Mouse (Mus musculus) heart, embryonic 12.5 days (tissue): ENCODE measurements at regions not wholly inside any gene's neighbourhood (a gene's known extent, or its start where the extent isn't known, plus 50 kb on each side); places are given as distances from the start of the nearest gene placed in this dataset.
A peak's percentile ranks its signal among the peaks of the same experiment; 100 is the strongest.

Source experiments
- ATAC-seq: fragments of 200-750 bp; cut with Nextera tagmentation; 2 replicates; pipeline ENCODE4 v1.8.0; 2017; ENCODE audit warnings: moderate TSS enrichment, moderate library complexity; ENCODE audit not compliant: insufficient number of reproducible peaks, low FRiP score
- H3K27ac ChIP-seq: fragments of 300-500 bp; sonication (generic); 2 replicates; pipeline ENCODE4 v1.5.1; 2016; ENCODE audit warnings: mild to moderate bottlenecking, moderate library complexity; ENCODE audit not compliant: poor library complexity, severe bottlenecking
- H3K27me3 ChIP-seq: fragments of 300-500 bp; sonication (generic); replicated peaks from 2 replicates; pipeline ENCODE4 v1.6.1; 2016; ENCODE audit warnings: mild to moderate bottlenecking, moderate library complexity
- H3K36me3 ChIP-seq: fragments of 300-500 bp; sonication (generic); 2 replicates; pipeline ENCODE4 v1.6.1; 2016; ENCODE audit warnings: mild to moderate bottlenecking, moderate library complexity
- H3K4me1 ChIP-seq: fragments of 300-500 bp; sonication (generic); replicated peaks from 2 replicates; pipeline ENCODE4 v1.6.1; 2016; ENCODE audit warnings: mild to moderate bottlenecking
- H3K4me2 ChIP-seq: fragments of 300-500 bp; sonication (generic); 2 replicates; pipeline ENCODE4 v1.6.1; 2016; ENCODE audit warnings: mild to moderate bottlenecking, moderate library complexity
- H3K4me3 ChIP-seq: fragments of 300-500 bp; sonication (generic); 2 replicates; pipeline ENCODE4 v1.5.1; 2016; ENCODE audit warnings: mild to moderate bottlenecking
- H3K9ac ChIP-seq: fragments of 300-500 bp; sonication (generic); 2 replicates; pipeline ENCODE4 v1.6.1; 2016; ENCODE audit warnings: mild to moderate bottlenecking, moderate library complexity
- H3K9me3 ChIP-seq: fragments of 300-500 bp; sonication (generic); replicated peaks from 2 replicates; pipeline ENCODE4 v1.6.1; 2016; ENCODE audit warnings: mild to moderate bottlenecking, moderate library complexity
- WGBS: fragments of 180-500 bp; shearing (Covaris S2); methylation state at CpG from one replicate; pipeline ENCODE4 v1.1.7; 2016; 5-methylcytosine and 5-hydroxymethylcytosine counted together

- Histone ChIP-seq H3K9me3 (no peaks in the 10 kb centered on the region; the same call in 1 of the 2 replicates), H3K4me2 (peak overlapping the region; percentile 19; the same call in 1 of the 2 replicates), H3K4me1 (peaks cover 21% of the 10 kb centered on the region), H3K4me3 (no peak overlapping the region), H3K27ac (no peak overlapping the region), H3K9ac (no peak overlapping the region), H3K27me3 (no peaks in the 10 kb centered on the region), H3K36me3 (no peaks in the 10 kb centered on the region)
- WGBS = 61% methylated on average over 13 of the region's 13 CpGs
- no peak for ATAC-seq
Observed at GRCm38 (mm10) chr11:52579764-52580377, 183.6 kb downstream of the 9530068E07Rik start.

- WGBS = 73% methylated on average over 9 of the region's 9 CpGs
- Histone ChIP-seq H3K27ac (no peak overlapping the region), H3K4me2 (no peak overlapping the region), H3K27me3 (0 out of 2 replicates have a peak, but pooled peaks cover 3% of the 10 kb centered on the region), H3K4me3 (no peak overlapping the region), H3K9me3 (0 out of 2 replicates have a peak, but pooled peaks cover 3% of the 10 kb centered on the region), H3K4me1 (no peaks in the 10 kb centered on the region; the same call in 1 of the 2 replicates), H3K36me3 (no peaks in the 10 kb centered on the region), H3K9ac (no peak overlapping the region)
- no peak for ATAC-seq
Observed at GRCm38 (mm10) chr11:52591596-52592180, 172.7 kb upstream of the Fstl4 start.

- Histone ChIP-seq H3K4me2 (no peak overlapping the region), H3K4me3 (no peak overlapping the region), H3K27me3 (no peaks in the 10 kb centered on the region), H3K36me3 (no peaks in the 10 kb centered on the region), H3K27ac (no peak overlapping the region), H3K9ac (no peak overlapping the region), H3K9me3 (peaks cover 3% of the 10 kb centered on the region; the same call in 1 of the 2 replicates), H3K4me1 (no peaks in the 10 kb centered on the region)
- WGBS = 87% methylated on average over 4 of the region's 4 CpGs
- no peak for ATAC-seq
Observed at GRCm38 (mm10) chr11:52594092-52594491, 170.3 kb upstream of the Fstl4 start.

GRCm38 (mm10) chr11:52601196-52601595 lies 163.2 kb upstream of the Fstl4 start:
- Histone ChIP-seq H3K9me3 (no peaks in the 10 kb centered on the region; the same call in 1 of the 2 replicates), H3K9ac (no peak overlapping the region), H3K27ac (no peak overlapping the region), H3K4me1 (0 out of 2 replicates have a peak, but pooled peaks cover 12% of the 10 kb centered on the region), H3K36me3 (no peaks in the 10 kb centered on the region), H3K4me2 (no peak overlapping the region), H3K4me3 (no peak overlapping the region), H3K27me3 (no peaks in the 10 kb centered on the region)
- ATAC-seq = no peak
- WGBS = 81% methylated on average over 6 of the region's 6 CpGs

GRCm38 (mm10) chr11:52602061-52602561 lies 162.3 kb upstream of the Fstl4 start:
- 60% methylated on average over 15 of the region's 15 CpGs for WGBS
- no peak overlapping the region for H3K4me3 ChIP-seq

GRCm38 (mm10) chr11:52602796-52603195 lies 161.6 kb upstream of the Fstl4 start:
- no peaks in the 10 kb centered on the region for H3K27me3 ChIP-seq
- H3K4me3 ChIP-seq = no peak overlapping the region
- no peak overlapping the region for H3K4me2 ChIP-seq
- no peaks in the 10 kb centered on the region for H3K9me3 ChIP-seq
- H3K36me3 ChIP-seq = no peaks in the 10 kb centered on the region
- ATAC-seq = no peak
- 62% methylated on average over 5 of the region's 5 CpGs for WGBS
- H3K27ac ChIP-seq = no peak overlapping the region
- no peak overlapping the region for H3K9ac ChIP-seq
- H3K4me1 ChIP-seq = 0 out of 2 replicates have a peak, but pooled peaks cover 12% of the 10 kb centered on the region

More at GRCm38 (mm10) chr11:52602061-52602561, 162.3 kb upstream of the Fstl4 start:
- Histone ChIP-seq H3K27ac (no peak overlapping the region), H3K9ac (no peak overlapping the region), H3K36me3 (no peaks in the 10 kb centered on the region), H3K4me2 (no peak overlapping the region), H3K9me3 (no peaks in the 10 kb centered on the region; the same call in 1 of the 2 replicates), H3K27me3 (no peaks in the 10 kb centered on the region), H3K4me1 (0 out of 2 replicates have a peak, but pooled peaks cover 12% of the 10 kb centered on the region)
- ATAC-seq = no peak

GRCm38 (mm10) chr11:52610681-52611165 lies 153.7 kb upstream of the Fstl4 start:
- H3K4me2 ChIP-seq = no peak overlapping the region
- H3K27me3 ChIP-seq = no peaks in the 10 kb centered on the region
- no peaks in the 10 kb centered on the region for H3K36me3 ChIP-seq
- no peak overlapping the region for H3K9ac ChIP-seq
- H3K27ac ChIP-seq = no peak overlapping the region
- H3K4me1 ChIP-seq = no peaks in the 10 kb centered on the region
- 90% methylated on average over 1 of the region's 1 CpGs for WGBS
- peaks cover 12% of the 10 kb centered on the region for H3K9me3 ChIP-seq
- no peak overlapping the region for H3K4me3 ChIP-seq
- ATAC-seq = no peak

GRCm38 (mm10) chr11:52615622-52616021 lies 148.8 kb upstream of the Fstl4 start:
- ATAC-seq = no peak
- H3K4me1 ChIP-seq = no peaks in the 10 kb centered on the region
- 0 out of 2 replicates have a peak, but pooled peaks cover 3% of the 10 kb centered on the region for H3K27me3 ChIP-seq
- no peak overlapping the region for H3K9ac ChIP-seq
- no peak overlapping the region for H3K27ac ChIP-seq
- no peak overlapping the region for H3K4me3 ChIP-seq
- 61% methylated on average over 4 of the region's 4 CpGs for WGBS
- H3K4me2 ChIP-seq = no peak overlapping the region
- H3K36me3 ChIP-seq = no peaks in the 10 kb centered on the region
- H3K9me3 ChIP-seq = 0 out of 2 replicates have a peak, but pooled peaks cover 3% of the 10 kb centered on the region

GRCm38 (mm10) chr11:52618646-52619045 lies 145.8 kb upstream of the Fstl4 start:
- ATAC-seq = no peak
- H3K27ac ChIP-seq = no peak overlapping the region
- no peak overlapping the region for H3K4me2 ChIP-seq
- 60% methylated on average over 9 of the region's 9 CpGs for WGBS
- no peak overlapping the region for H3K9ac ChIP-seq
- H3K4me3 ChIP-seq = no peak overlapping the region
- H3K27me3 ChIP-seq = 0 out of 2 replicates have a peak, but pooled peaks cover 3% of the 10 kb centered on the region
- no peaks in the 10 kb centered on the region for H3K4me1 ChIP-seq
- no peaks in the 10 kb centered on the region for H3K36me3 ChIP-seq
- no peaks in the 10 kb centered on the region for H3K9me3 ChIP-seq

GRCm38 (mm10) chr11:52622861-52623260 lies 141.6 kb upstream of the Fstl4 start:
- 64% methylated on average over 4 of the region's 4 CpGs for WGBS
- ATAC-seq = no peak
- Histone ChIP-seq H3K27me3 (0 out of 2 replicates have a peak, but pooled peaks cover 3% of the 10 kb centered on the region), H3K4me3 (no peak overlapping the region), H3K36me3 (no peaks in the 10 kb centered on the region), H3K4me2 (no peak overlapping the region), H3K9ac (no peak overlapping the region), H3K4me1 (no peaks in the 10 kb centered on the region), H3K27ac (no peak overlapping the region), H3K9me3 (no peaks in the 10 kb centered on the region)

- Histone ChIP-seq H3K27ac (no peak overlapping the region), H3K9me3 (no peaks in the 10 kb centered on the region), H3K4me1 (peaks cover 11% of the 10 kb centered on the region; the same call in 1 of the 2 replicates), H3K4me2 (no peak overlapping the region), H3K27me3 (no peaks in the 10 kb centered on the region), H3K4me3 (no peak overlapping the region), H3K36me3 (no peaks in the 10 kb centered on the region), H3K9ac (no peak overlapping the region)
- WGBS = 71% methylated on average over 2 of the region's 2 CpGs
- no peak for ATAC-seq
Observed at GRCm38 (mm10) chr11:52628875-52629274, 135.6 kb upstream of the Fstl4 start.
